Comparison of ENCODE assay signal across 25 mouse cellular contexts in the genomic region with DNA sequence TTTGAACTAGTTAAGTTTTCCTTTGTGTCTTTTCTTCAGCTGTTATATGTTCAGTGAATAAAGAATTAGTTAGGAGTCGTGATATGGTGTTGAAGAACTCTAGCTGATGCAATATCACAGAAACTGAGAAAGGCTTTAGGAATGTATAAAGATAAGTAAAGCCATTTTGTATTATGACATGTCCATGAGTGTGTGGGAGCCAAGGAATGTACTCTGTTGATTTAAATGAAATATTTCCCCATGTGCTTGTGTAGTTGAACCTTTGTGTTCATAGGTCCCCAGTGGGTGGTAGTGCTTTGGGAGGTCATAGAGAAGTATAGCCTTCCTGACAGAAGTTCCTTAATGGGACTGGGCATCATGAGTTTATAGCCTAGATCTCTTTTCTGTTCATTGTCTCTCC.
"Had no signal": no experiment of that assay in that cellular context is flagged by ENCODE, and none has a peak within 500 bp of the region (broad histone marks: within the 10 kb centered on the region; RNA-seq: fewer than 3 reads in every experiment).

No protein-coding gene starts in this region.

- H3K36me3 ChIP-seq: heart, embryonic 13.5 days; heart, embryonic 15.5 days; hindbrain, embryonic 13.5 days; hindbrain, embryonic 15.5 days; kidney, embryonic 15.5 days; limb, embryonic 10.5 days; limb, embryonic 12.5 days had no signal

- H3K4me2 ChIP-seq: heart, embryonic 11.5 days; heart, embryonic 13.5 days; heart, embryonic 15.5 days; hindbrain, embryonic 13.5 days; hindbrain, embryonic 15.5 days; kidney, embryonic 15.5 days; limb, embryonic 12.5 days had no signal

- DNase-seq: gastrocnemius, postnatal 14 days; gastrocnemius, postnatal 36 days; heart, adult 11 months; heart, adult 2 months; heart, postnatal 14 days; heart, postnatal 36 days; kidney, adult 11 months; kidney, adult 2 months; kidney, adult 9 months; kidney, postnatal 14 days; kidney, postnatal 36 days; layer of hippocampus, adult 9-11 months; layer of hippocampus, postnatal 36 days; liver had no signal

- ATAC-seq: hindbrain, postnatal 0 days; intestine, embryonic 16.5 days had no signal

- H3K9ac ChIP-seq: heart, embryonic 13.5 days; heart, embryonic 15.5 days; hindbrain, embryonic 13.5 days; hindbrain, embryonic 15.5 days; kidney, embryonic 15.5 days; limb, embryonic 12.5 days had no signal

- H3K4me3 ChIP-seq: heart, adult 2 months; heart, embryonic 13.5 days; heart, embryonic 15.5 days; hindbrain, embryonic 13.5 days; hindbrain, embryonic 15.5 days; kidney, embryonic 15.5 days; limb, embryonic 10.5 days; limb, embryonic 12.5 days had no signal

- H3K27ac ChIP-seq: heart, adult 2 months; heart, embryonic 13.5 days; heart, embryonic 15.5 days; hindbrain, embryonic 13.5 days; hindbrain, embryonic 15.5 days; hindbrain, postnatal 0 days; kidney, embryonic 15.5 days; kidney, postnatal 0 days; limb, embryonic 10.5 days; limb, embryonic 12.5 days had no signal

- H3K9me3 ChIP-seq: heart, embryonic 13.5 days; heart, embryonic 15.5 days; hindbrain, embryonic 13.5 days; hindbrain, embryonic 15.5 days; kidney, embryonic 15.5 days; limb, embryonic 10.5 days; limb, embryonic 12.5 days had no signal

- H3K4me1 ChIP-seq: heart, embryonic 13.5 days; heart, embryonic 15.5 days; hindbrain, embryonic 13.5 days; hindbrain, embryonic 15.5 days; kidney, embryonic 15.5 days; limb, embryonic 10.5 days; limb, embryonic 12.5 days had no signal

- H3K27me3 ChIP-seq: heart, embryonic 13.5 days; heart, embryonic 15.5 days; hindbrain, embryonic 13.5 days; hindbrain, embryonic 15.5 days; kidney, embryonic 15.5 days; limb, embryonic 12.5 days had no signal
